Mouse (Mus musculus): ENCODE data around the gene Chodl. TPM values are rescaled to one million over a fixed set of nuclear protein-coding genes. Genes with fewer than 3 reads are reported as not detected.

Gene Chodl
- total RNA-seq (2023), result not detected

DNA sequence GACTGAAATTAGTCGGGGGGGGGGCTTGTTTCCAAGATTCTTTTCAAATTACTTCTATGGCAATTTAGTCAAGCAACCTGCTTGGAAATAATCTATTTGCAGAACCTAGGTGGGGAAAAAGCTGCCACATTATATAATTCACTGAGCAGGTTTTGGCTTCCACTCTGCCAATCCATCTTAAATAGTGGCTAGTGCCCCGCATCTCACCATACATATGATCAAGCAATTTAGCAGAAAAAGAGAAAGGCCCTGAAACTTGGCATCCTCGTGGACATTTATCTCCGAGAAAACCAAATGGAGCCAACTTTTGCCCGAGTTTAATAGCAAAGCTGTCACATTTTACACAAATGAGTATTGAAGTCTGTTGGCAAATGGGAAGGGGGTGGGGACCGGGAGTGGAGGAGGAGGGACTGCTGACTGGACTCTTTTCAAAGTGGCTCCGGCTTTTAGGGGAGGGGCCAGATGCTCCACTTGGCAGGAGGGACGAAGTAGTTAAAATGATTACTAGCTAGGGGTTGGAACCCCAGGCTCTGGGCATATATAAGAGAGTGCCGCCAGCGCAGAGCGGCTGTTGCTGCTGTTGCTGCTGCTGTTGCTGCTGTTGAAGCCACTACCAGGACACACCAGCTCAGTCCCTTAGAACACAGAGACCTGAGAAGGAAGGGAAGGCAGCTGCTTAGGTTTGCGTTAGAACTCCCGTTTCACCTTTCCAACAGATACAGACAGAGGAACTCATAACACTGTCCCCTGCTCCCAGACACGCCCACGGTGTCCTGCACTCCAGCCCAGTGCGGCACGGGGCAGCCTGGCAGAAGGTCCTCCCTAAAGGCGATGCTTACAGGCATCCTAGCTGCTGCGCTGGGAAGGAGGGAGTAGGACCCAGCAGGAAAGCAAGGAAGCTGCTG is at the start of gene Chodl:
Gene Chodl (plus strand): TSS at position 567 of the 905 bp plus-strand sequence.

Other genes starting within 250 kb of the Chodl start
- gene Tmprss15, start 160.1 kb downstream of the Chodl start, total RNA-seq (2023), result not detected

Measured in CD4-positive naive resting alpha-beta T cell, adult 76 days (primary cell).